Mouse (Mus musculus) ES-E14 (cell line): ENCODE measurements around the gene Gabpb2. TPM values are rescaled to one million over a fixed set of nuclear protein-coding genes. Genes with fewer than 3 reads are reported as not detected.
A peak's percentile ranks its signal among the peaks of the same experiment; 100 is the strongest.

Experiments used
- DNase-seq: peaks from one replicate; pipeline ENCODE4 v3.0.0-alpha.2; 2013; ENCODE audit warnings: low read depth, low spot score
- H3K27ac ChIP-seq: 2 replicates; pipeline ENCODE4 v1.5.1; 2012; ENCODE audit warnings: low read depth, mild to moderate bottlenecking, low read length, moderate library complexity, mixed read lengths; ENCODE audit not compliant: poor library complexity, insufficient read depth, severe bottlenecking
- H3K36me3 ChIP-seq: 2 replicates; pipeline ENCODE4 v1.6.1; 2012; ENCODE audit warnings: mild to moderate bottlenecking, low read length, moderate library complexity, mixed read lengths; ENCODE audit not compliant: control insufficient read depth, poor library complexity, insufficient read depth, severe bottlenecking
- H3K4me1 ChIP-seq, 2 experiments: fragments of 150-350 bp in 1 of 2; sonication (generic) in 1 of 2; 2 replicates each; pipeline ENCODE4 v1.6.1; 2012; ENCODE audit warnings: low read length in 2 of 2, mild to moderate bottlenecking in 1 of 2, mixed read lengths in 1 of 2; ENCODE audit not compliant: control insufficient read depth in 2 of 2, insufficient read depth in 2 of 2, poor library complexity in 1 of 2
- H3K4me3 ChIP-seq, 2 experiments: fragments of 150-350 bp in 1 of 2; sonication (generic) in 1 of 2; 2 replicates each; pipeline ENCODE4 v1.5.1; 2012; ENCODE audit warnings: low read length in 2 of 2, low read depth in 1 of 2, mild to moderate bottlenecking in 1 of 2, mixed read lengths in 1 of 2; ENCODE audit not compliant: insufficient read depth in 1 of 2, poor library complexity in 1 of 2, severe bottlenecking in 1 of 2
- H3K9ac ChIP-seq: 2 replicates; pipeline ENCODE4 v1.6.1; 2012; ENCODE audit warnings: low read depth, mild to moderate bottlenecking, low read length, mixed read lengths; ENCODE audit not compliant: poor library complexity, insufficient read depth, severe bottlenecking
- H3K9me3 ChIP-seq: fragments of 150-350 bp; sonication (generic); 2 replicates; pipeline ENCODE4 v1.6.1; 2012; ENCODE audit warnings: low read depth, mild to moderate bottlenecking, low read length; ENCODE audit not compliant: control insufficient read depth, insufficient read depth
- CHD2 ChIP-seq: IDR thresholded peaks from 2 replicates; pipeline ENCODE4 v1.6.1; 2014; ENCODE audit warnings: mild to moderate bottlenecking, low read depth, low read length, inconsistent platforms
- HCFC1 ChIP-seq: IDR thresholded peaks from 2 replicates; pipeline ENCODE4 v1.6.1; 2012; ENCODE audit warnings: low read length, inconsistent platforms, borderline replicate concordance; ENCODE audit not compliant: insufficient read depth
- MAFK ChIP-seq: IDR thresholded peaks from 2 replicates; pipeline ENCODE4 v1.6.1; 2014; ENCODE audit warnings: mild to moderate bottlenecking, low read depth, low read length, inconsistent platforms; ENCODE audit not compliant: insufficient read depth
- ZC3H11A ChIP-seq: IDR thresholded peaks from 2 replicates; pipeline ENCODE4 v1.6.1; 2012; ENCODE audit warnings: low read depth, mild to moderate bottlenecking, inconsistent platforms, low read length, borderline replicate concordance
- ZNF384 ChIP-seq: IDR thresholded peaks from 2 replicates; pipeline ENCODE4 v1.6.1; 2012; ENCODE audit warnings: low read depth, low read length, inconsistent platforms
- in situ Hi-C, 2 experiments: fragments of 600-800 bp; cut with MboI; formaldehyde crosslinking; loops; one replicate each; pipeline ENCODE4 v1.15.1; 2025; ENCODE audit warnings: low sequenced_read_pairs in 2 of 2, inconsistent platforms in 1 of 2; ENCODE audit not compliant: unreplicated experiment in 2 of 2
- total RNA-seq: library from RNA; depleted of rRNA; stranded (reverse); fragments of 300-350 nt; gene quantifications from 2 replicates; pipeline ENCODE4 v1.2.3, GENCODE M21; 2012

Gabpb2 gene
- total RNA-seq, 1 experiment, result 30.7 TPM

DNA sequence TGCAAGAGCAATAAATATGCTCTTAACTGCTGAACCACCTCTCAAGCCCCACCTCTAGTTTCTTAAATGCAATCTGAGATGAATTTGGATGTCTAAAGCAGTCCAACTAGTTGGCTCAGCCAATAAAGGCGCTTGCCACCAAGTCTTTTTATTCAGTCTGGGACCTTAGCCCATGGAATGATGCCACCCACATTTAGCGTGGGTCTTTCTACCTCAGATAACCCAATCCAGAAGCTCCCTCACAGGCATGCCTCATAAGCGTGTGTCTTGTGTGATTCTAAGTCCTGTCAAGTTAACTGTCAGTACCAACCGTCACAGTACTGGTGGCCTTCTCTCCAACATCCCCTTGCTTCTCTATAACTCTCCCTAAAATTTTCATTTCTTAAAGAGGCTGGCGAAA is 38.8 kb downstream of the Gabpb2 start:
- in situ Hi-C loops, result no loop called here
- TF ChIP-seq HCFC1 (no peak), MAFK (no peak), ZC3H11A (no peak), ZNF384 (no peak), CHD2 (no peak)

DNA sequence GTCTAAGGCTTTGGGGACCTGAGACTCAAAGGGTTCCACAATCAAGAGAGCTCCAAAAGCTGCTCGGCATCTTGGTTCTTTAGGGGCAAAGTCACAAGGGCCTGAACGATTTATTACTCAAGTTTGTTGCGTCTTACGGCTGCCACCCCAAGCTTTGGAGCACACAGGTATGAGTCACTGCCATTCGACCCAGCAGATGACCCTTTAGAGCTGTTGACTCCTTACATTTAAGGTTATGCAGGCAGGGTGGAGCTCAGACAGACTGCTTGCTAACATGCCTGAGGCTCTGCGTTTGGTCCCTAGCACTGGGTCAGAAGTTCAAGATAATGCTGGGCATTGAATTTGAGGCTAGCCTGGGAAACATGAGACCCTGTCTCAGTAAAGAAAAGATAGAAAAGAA is 40.1 kb downstream of the Gabpb2 start:
- in situ Hi-C loops, result no loop called here
- H3K36me3 ChIP-seq, result no peaks in the 10 kb centered on the region
- H3K4me1 ChIP-seq, result peaks cover 4% of the 10 kb centered on the region in 2 experiments; a peak in 3 of 4 replicates
- TF ChIP-seq MAFK (no peak), ZC3H11A (no peak), CHD2 (no peak), HCFC1 (no peak), ZNF384 (no peak)
- H3K4me3 ChIP-seq, result no peak overlapping the region
- no peaks in the 10 kb centered on the region for H3K9me3 ChIP-seq
- peak overlapping the region; percentile 40; the same call in 1 of the 2 replicates for H3K27ac ChIP-seq
- no peak for DNase-seq
- H3K9ac ChIP-seq, result no peak overlapping the region

More for the DNA sequence above, 38.8 kb downstream of the Gabpb2 start:
- no peak for DNase-seq
- Histone ChIP-seq H3K36me3 (no peaks in the 10 kb centered on the region; the same call in 1 of the 2 replicates), H3K4me1 (peaks cover 2 to 4% of the 10 kb centered on the region in 2 experiments; a peak in 3 of 4 replicates), H3K9ac (no peak overlapping the region), H3K4me3 (no peak overlapping the region), H3K27ac (no peak overlapping the region), H3K9me3 (no peaks in the 10 kb centered on the region)

DNA sequence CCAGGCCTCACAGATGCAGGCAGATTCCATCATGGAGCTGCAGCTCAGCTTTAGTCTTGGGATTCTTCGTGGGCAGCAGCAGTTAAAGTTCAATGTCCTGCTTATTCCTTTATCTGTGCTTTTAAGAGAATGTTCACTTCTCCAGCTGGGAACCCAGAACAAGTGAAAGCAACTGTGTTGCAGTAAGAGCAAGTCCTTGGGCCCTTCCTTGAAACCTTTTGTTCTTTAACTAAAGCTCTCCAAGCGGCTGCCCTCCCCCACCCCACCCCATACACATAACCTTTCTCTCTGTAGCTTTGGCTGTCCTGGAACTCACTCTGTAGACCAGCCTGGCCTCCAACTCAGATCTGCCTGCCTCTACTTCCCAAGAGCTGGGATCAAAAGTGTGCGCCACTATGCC is 41.2 kb downstream of the Gabpb2 start:
- no peak for TF ChIP-seq HCFC1
- no peak for TF ChIP-seq MAFK
- TF ChIP-seq ZNF384, result no peak
- no peak for TF ChIP-seq ZC3H11A
- TF ChIP-seq CHD2, result no peak
- Histone ChIP-seq H3K36me3 (peaks cover 3% of the 10 kb centered on the region; the same call in 1 of the 2 replicates), H3K4me1 (peaks cover 4% of the 10 kb centered on the region in 2 experiments; a peak in 3 of 4 replicates), H3K9ac (no peak overlapping the region; the same call in 1 of the 2 replicates), H3K9me3 (no peaks in the 10 kb centered on the region), H3K27ac (no peak overlapping the region; the same call in 1 of the 2 replicates), H3K4me3 (no peak overlapping the region)
- in situ Hi-C loops, result no loop called here
- peak; percentile 26 for DNase-seq

DNA sequence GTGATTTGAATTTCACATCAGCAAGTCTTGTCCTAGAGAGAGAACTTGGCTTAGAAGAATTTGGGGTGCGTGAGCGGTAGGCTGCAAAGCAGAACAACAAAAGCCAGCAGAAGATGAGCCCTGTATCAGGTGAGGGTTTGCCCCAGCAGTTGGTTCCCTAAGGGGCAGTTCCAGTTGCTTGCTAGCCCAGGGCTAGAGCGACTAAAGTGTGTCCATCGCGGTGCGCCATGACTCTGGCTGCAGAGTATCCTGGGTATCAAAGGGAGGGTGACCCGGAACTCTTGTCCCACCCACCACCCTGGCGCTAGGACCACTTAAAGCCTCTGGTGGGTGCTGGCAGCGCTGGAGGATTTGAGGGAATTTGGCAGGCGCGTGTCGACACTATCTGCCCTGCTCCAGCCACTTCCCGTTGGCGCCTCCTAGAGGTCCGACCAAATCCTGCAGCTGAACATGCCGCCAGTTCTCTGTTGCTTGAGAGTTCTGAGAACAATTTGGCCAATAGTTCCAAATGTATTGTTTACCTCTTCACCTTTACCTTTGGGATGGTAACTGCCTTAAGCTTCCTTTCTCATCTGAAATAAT is 43.6 kb downstream of the Gabpb2 start:
- H3K4me1 ChIP-seq, result peaks cover 4% of the 10 kb centered on the region in 2 experiments; a peak in 3 of 4 replicates
- H3K9me3 ChIP-seq, result no peaks in the 10 kb centered on the region
- peak overlapping the region; percentile 66; the same call in 1 of the 2 replicates for H3K9ac ChIP-seq
- peak; percentile 86 for DNase-seq
- peaks cover 23% of the 10 kb centered on the region for H3K36me3 ChIP-seq
- in situ Hi-C loops, result no loop called here
- H3K4me3 ChIP-seq, result peak overlapping the region; percentile 44 to 67
- TF ChIP-seq MAFK, result no peak
- TF ChIP-seq ZC3H11A, result no peak
- no peak for TF ChIP-seq HCFC1
- no peak for TF ChIP-seq CHD2
- TF ChIP-seq ZNF384, result no peak
- no peak overlapping the region for H3K27ac ChIP-seq
